In genomic region chr15:25680269-25680818, GRCm38 (mm10) we compare ENCODE assay signal across 9 mouse cellular contexts. TPM values are rescaled to one million over a fixed set of nuclear protein-coding genes. Genes with fewer than 3 reads are reported as not detected.
DNase-seq lines count a peak whose midpoint lies in the region; ATAC-seq and TF ChIP-seq lines count a peak whose summit lies in the region.
"Had no signal": no experiment of that assay in that cellular context is flagged by ENCODE, and none has a peak within 500 bp of the region (broad histone marks: within the 10 kb centered on the region; RNA-seq: fewer than 3 reads in every experiment).

No protein-coding gene starts in this region.

- H3K9me3 ChIP-seq in intestine, embryonic 14.5 days (ENCODE audit: control insufficient read depth, low read length): no peaks in the 10 kb centered on the region
- H3K9me3 ChIP-seq in intestine, postnatal 0 days (ENCODE audit: control insufficient read depth): no peaks in the 10 kb centered on the region

- intact Hi-C loops in heart, postnatal 10 days (cut with DNase I): no loop called here

- no peak for ATAC-seq in intestine, embryonic 14.5 days (replicated peaks; ENCODE audit: low FRiP score, low TSS enrichment, low read depth)
- no peak for ATAC-seq in intestine, postnatal 0 days

- H3K9ac ChIP-seq in intestine, embryonic 14.5 days (ENCODE audit: low read length): no peak overlapping the region
- no peak overlapping the region for H3K9ac ChIP-seq in intestine, postnatal 0 days (ENCODE audit: low read depth, low read length)
- H3K9ac ChIP-seq: liver, embryonic 14.5 days had no signal

- WGBS in intestine, embryonic 14.5 days: 24% methylated on average over 10 of the region's 10 CpGs
- whole genome bisulfite sequencing in intestine, postnatal 0 days: 46% methylated on average over 10 of the region's 10 CpGs

- H3K27ac ChIP-seq in intestine, embryonic 14.5 days (ENCODE audit: low read depth): peak overlapping the region; percentile 27; the same call in 1 of the 2 replicates
- H3K27ac ChIP-seq in intestine, postnatal 0 days (ENCODE audit: low read depth, low read length): no peak overlapping the region
- H3K27ac ChIP-seq: liver, embryonic 14.5 days had no signal

- H3K4me2 ChIP-seq in intestine, embryonic 14.5 days (ENCODE audit: low read length): no peak overlapping the region; the same call in 1 of the 2 replicates
- no peak overlapping the region for H3K4me2 ChIP-seq in intestine, postnatal 0 days (replicated peaks; ENCODE audit: low read depth)

- no peaks in the 10 kb centered on the region for H3K27me3 ChIP-seq in intestine, embryonic 14.5 days (replicated peaks; ENCODE audit: control insufficient read depth, insufficient read depth, low read length)
- H3K27me3 ChIP-seq in intestine, postnatal 0 days (replicated peaks; ENCODE audit: control insufficient read depth, insufficient read depth, low read length): no peaks in the 10 kb centered on the region

- no peak for TF ChIP-seq CTCF in intestine, postnatal 0 days (IDR thresholded peaks at IDR 0.05; ENCODE audit: low read depth)

- H3K4me3 ChIP-seq in intestine, embryonic 14.5 days (ENCODE audit: low read depth, low read length): no peak overlapping the region
- H3K4me3 ChIP-seq in intestine, postnatal 0 days (ENCODE audit: low read depth, low read length): no peak overlapping the region

- DNase-seq in intestine, embryonic 14.5 days (ENCODE audit: low spot score): no peak
- peak; percentile 62 for DNase-seq in embryo, embryonic 10.5 days (ENCODE audit: low spot score)
- peak; percentile 36 to 44 for DNase-seq in heart, postnatal 10 days
- peak; percentile 51 for DNase-seq in lung, postnatal 10 days
- DNase-seq in yolk sac, embryonic 10.5 days (ENCODE audit: low spot score): no peak
- DNase-seq in spleen, postnatal 4 days (ENCODE audit: low spot score in 2 of 2): no peak
- no peak for DNase-seq in layer of hippocampus, postnatal 25 days (ENCODE audit: extremely low spot score in 1 of 2, low spot score in 1 of 2)

- peaks cover 32% of the 10 kb centered on the region for H3K4me1 ChIP-seq in intestine, embryonic 14.5 days (replicated peaks; ENCODE audit: control insufficient read depth, insufficient read depth, low read length)
- H3K4me1 ChIP-seq in intestine, postnatal 0 days (replicated peaks; ENCODE audit: control insufficient read depth, insufficient read depth, low read length): no peaks in the 10 kb centered on the region

- no peaks in the 10 kb centered on the region for H3K36me3 ChIP-seq in intestine, embryonic 14.5 days (ENCODE audit: control insufficient read depth, insufficient read depth, low read length)
- no peaks in the 10 kb centered on the region for H3K36me3 ChIP-seq in intestine, postnatal 0 days (ENCODE audit: control insufficient read depth, insufficient read depth)

RNA-seq across cellular contexts. Expression of gene Myo10, which starts 58.0 kb away (rescaled TPM):
- 32.5 and 35.5 TPM in 2 replicates for polyA plus RNA-seq in intestine, embryonic 14.5 days (2014; fragmentation: Nextera tagmentation; extraction: Ambion mirVana)
- 9.5 and 11.8 TPM in 2 replicates for polyA plus RNA-seq in intestine, postnatal 0 days (2015; fragmentation: Nextera tagmentation; extraction: Ambion mirVana)
- 10 to 100 TPM; 52.7 to 61.1 TPM for total RNA-seq in heart, postnatal 10 days (2021)
- 10 to 100 TPM; 49.1 to 55.9 TPM for total RNA-seq in layer of hippocampus, postnatal 25 days (2021)

Comparison
In these comparisons a context has a peak if more than half of its experiments do, and no peak if none do; other contexts are left out.
1. DNase-seq: peak in embryo, embryonic 10.5 days (single experiment), heart, postnatal 10 days (2 of 2) and lung, postnatal 10 days (single experiment); none in intestine, embryonic 14.5 days (single experiment), yolk sac, embryonic 10.5 days (single experiment), spleen, postnatal 4 days (0 of 2) and layer of hippocampus, postnatal 25 days (0 of 2).